Mouse (Mus musculus): Measurements from ENCODE around the gene H2-Eb2. TPM values are rescaled to one million over a fixed set of nuclear protein-coding genes. Genes with fewer than 3 reads are reported as not detected.

H2-Eb2 gene
- total RNA-seq, 2 experiments from 2014 or later, result not detected

DNA sequence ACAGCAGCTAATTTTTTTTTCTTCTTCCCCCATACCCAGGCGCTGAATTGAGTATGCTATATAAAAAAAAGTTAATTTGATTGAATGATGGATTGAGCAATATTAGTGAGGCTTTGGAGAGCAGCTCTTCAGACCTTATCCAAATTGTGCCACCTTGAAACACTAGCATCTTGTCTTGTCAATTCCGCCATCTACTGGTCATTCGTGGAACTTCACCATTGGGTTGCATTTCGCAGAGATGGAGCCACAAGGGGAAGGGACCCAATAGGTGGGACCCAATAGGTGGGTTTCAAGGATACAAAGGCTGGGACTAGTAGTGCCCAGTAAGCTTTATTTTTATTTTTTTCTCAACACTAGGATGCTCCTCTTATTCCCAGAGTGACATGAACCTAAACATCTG is 24.0 kb downstream of the H2-Eb2 start:
- DNase-seq (ENCODE audit: low spot score in 2 of 2), result peak; percentile 88 to 93

DNA sequence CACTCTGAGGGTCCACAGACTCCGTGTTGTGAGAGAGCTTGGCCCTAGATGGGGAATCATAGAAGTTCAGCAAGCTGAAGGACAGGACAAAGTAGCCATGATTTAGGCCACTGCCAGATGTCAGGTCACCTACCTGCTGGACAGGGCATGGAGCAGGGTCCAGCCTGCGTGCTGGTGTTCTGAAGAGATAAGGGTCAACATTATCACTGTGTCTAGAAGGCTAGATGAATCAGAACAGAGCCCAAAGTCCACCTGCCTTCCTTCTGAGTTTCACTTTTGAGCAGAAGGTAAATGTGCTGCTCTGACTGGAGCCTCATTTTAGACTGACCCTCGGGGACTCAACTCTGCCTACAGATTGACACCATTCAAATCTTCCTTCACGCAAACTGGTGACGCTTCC is 29.1 kb downstream of the H2-Eb2 start, which contains the start of gene Btnl2:
TSS of gene Btnl2 (plus strand) at position 284 of the 400 bp plus-strand sequence.
- DNase-seq (ENCODE audit: low spot score in 2 of 2), result no peak

- no peak for DNase-seq (ENCODE audit: low spot score in 2 of 2)
Observed at GRCm38 (mm10) chr17:34354940-34355339, 29.5 kb downstream of the H2-Eb2 start.

GRCm38 (mm10) chr17:34362954-34363546 is 37.6 kb downstream of the H2-Eb2 start:
- DNase-seq (ENCODE audit: low spot score in 2 of 2), result no peak

GRCm38 (mm10) chr17:34363676-34364310 is 38.3 kb downstream of the H2-Eb2 start:
- no peak for DNase-seq (ENCODE audit: low spot score in 2 of 2)

DNA sequence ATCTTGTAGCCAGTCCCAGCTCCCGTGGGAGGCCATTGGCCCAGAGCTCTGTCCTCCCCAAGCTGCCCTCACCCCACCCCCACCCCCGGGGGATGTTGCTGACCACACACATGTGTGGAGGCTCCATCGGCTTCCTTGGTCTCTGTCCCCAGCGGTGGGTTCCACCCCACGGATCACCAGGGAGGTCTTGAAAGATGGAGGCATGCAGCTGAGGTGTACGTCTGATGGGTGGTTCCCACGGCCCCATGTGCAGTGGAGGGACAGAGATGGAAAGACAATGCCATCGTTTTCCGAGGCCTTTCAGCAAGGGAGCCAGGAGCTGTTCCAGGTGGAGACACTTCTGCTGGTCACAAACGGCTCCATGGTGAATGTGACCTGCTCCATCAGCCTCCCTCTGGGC is 39.6 kb downstream of the H2-Eb2 start:
- DNase-seq (ENCODE audit: low spot score in 2 of 2), result no peak

DNA sequence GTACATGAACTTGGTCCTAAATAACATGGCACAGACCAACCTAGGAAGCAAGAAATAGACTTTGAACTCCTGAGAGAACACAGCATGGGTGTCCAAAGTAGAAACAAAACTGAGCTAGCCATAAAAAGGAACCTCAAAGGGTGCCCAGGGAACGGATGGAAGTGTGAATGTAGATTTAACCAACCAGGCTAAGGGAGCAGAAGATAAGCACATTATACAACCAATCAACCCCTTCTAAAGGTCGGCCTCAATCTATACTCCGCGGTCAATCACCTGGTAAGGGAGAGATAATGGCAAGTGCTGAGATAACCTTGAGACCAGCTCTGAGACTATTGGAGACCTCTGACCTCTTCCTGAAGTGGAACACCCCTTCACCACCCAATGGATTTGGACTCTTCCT is 45.1 kb downstream of the H2-Eb2 start:
- DNase-seq (ENCODE audit: low spot score in 2 of 2), result no peak

GRCm38 (mm10) chr17:34373055-34373709 is 47.7 kb downstream of the H2-Eb2 start:
- no peak for DNase-seq (ENCODE audit: low spot score in 2 of 2)

DNA sequence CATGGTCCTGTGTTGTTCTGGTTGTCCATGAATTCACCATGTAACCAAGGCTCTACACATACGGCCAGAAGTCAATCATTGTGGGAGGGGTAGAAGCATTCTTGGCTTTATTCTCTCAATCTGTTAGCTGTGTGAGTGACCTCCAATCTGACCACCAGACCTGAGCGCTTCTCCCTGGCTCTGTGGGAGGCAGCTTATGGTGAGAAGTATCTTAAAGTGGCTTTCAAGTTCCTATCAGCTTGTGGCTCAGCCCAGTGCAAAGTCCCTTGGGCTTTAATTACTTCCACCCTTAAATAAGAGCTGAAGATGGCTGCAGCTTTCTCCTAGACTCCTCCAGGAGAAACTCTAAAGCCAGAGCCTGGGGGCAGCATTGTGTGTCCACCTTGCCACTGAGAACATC is 51.4 kb downstream of the H2-Eb2 start, which contains the start of gene Btnl1:
TSS of gene Btnl1 (plus strand) at position 286 of the 400 bp plus-strand sequence.
- DNase-seq (ENCODE audit: low spot score in 2 of 2), result no peak

GRCm38 (mm10) chr17:34377450-34378209 is 52.2 kb downstream of the H2-Eb2 start:
- DNase-seq (ENCODE audit: low spot score in 2 of 2), result no peak

DNA sequence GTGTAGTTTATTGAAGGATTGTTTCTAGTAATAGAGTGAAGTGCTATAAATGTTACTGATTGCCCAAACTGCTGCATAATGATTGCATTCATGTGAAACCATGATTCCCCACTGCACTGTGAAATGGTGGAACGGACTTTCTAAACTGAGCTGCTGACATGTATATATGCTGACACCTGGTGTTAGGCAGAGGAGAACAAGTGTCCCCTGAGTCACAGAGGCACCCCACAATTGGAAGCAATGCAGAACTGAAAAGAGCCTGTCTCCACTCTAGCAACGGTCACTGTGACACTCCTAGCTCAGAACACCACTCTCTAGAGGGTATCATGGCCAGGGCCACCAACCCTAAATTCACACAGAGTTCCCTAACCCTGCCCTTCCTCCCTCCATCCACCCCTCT is 53.3 kb downstream of the H2-Eb2 start:
- DNase-seq (ENCODE audit: low spot score in 2 of 2), result no peak

DNA sequence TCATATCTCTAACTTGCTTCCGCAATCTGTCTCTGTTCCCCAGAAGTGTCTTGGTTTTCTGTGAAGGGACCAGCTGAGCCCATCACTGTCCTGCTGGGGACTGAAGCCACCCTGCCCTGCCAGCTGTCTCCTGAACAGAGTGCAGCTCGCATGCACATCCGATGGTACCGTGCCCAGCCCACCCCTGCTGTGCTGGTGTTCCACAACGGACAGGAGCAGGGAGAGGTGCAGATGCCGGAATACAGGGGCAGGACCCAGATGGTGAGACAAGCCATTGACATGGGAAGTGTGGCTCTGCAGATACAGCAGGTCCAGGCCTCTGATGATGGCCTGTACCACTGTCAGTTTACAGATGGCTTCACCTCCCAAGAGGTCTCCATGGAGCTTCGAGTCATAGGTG is 54.0 kb downstream of the H2-Eb2 start:
- no peak for DNase-seq (ENCODE audit: low spot score in 2 of 2)

- no peak for DNase-seq (ENCODE audit: low spot score in 2 of 2)
Observed at GRCm38 (mm10) chr17:34381876-34382275, 56.4 kb downstream of the H2-Eb2 start.

DNA sequence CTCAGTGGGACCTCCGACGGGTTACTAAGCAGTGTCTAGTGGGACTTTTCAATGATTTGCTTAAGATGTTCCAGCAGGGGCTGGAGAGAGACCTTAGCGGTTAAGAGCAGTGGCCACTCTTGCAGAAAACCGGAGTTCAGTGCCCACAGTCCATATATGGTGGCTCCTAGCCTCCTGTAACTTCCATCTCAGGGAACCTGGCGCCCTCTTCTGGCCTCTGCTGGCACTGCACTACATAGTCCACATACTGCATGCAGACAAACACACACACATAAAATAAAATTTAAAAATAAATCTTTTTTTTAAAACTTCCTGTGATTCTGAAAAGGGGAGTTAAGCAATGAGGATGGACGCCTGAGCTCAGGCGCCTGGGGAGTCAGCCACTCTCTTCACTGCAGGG is 57.7 kb downstream of the H2-Eb2 start:
- no peak for DNase-seq (ENCODE audit: low spot score in 2 of 2)

- DNase-seq (ENCODE audit: low spot score in 2 of 2), result no peak
Observed at GRCm38 (mm10) chr17:34384699-34385098, 59.2 kb downstream of the H2-Eb2 start.

DNA sequence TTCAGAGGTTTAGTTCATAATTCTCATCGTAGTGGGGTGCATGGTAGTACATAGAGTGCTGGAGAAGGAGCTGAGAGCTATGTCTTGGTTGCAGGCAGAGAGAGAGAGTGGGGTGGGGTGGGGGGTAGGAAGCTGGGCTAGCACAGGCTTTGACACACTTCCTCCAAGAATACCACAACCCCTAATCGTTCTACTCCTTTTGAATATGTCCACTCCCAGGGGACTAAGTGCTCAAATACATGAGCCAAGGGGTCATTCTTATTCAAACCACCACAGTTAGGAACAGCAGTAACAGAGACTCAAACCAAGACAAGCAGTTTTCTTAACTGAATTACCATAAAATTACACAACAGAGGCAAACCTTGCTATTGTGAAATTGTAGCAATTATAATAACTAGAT is 61.2 kb downstream of the H2-Eb2 start:
- no peak for DNase-seq (ENCODE audit: low spot score in 2 of 2)

GRCm38 (mm10) chr17:34388513-34388912 is 63.0 kb downstream of the H2-Eb2 start:
- peak; percentile 35 to 36 for DNase-seq (ENCODE audit: low spot score in 2 of 2)

Other genes with a start within 250 kb of the H2-Eb2 start
- under 1 TPM in 1 of 2 experiments, not detected in 1; 0.34 TPM for gene H2-Oa, start 233.3 kb upstream of the H2-Eb2 start, total RNA-seq (2021)
- 10 to 100 TPM; 34.4 to 38.6 TPM for gene H2-DMa, start 206.1 kb upstream of the H2-Eb2 start, total RNA-seq (2021)
- gene Brd2, start 203.0 kb upstream of the H2-Eb2 start, total RNA-seq (2021), result 100 to 1,000 TPM; 252 to 263 TPM
- gene H2-DMb2, start 182.4 kb upstream of the H2-Eb2 start, total RNA-seq (2021), result not detected
- gene H2-DMb1, start 172.6 kb upstream of the H2-Eb2 start, total RNA-seq (2021), result under 1 TPM; 0.69 to 0.91 TPM
- 1 to 10 TPM; 5.1 to 5.2 TPM for gene Tap1, start 138.1 kb upstream of the H2-Eb2 start, total RNA-seq (2021)
- gene Psmb9, start 137.9 kb upstream of the H2-Eb2 start, total RNA-seq (2021), result 1 to 10 TPM; 1.4 to 1.9 TPM
- 1 to 10 TPM; 2.3 to 4.4 TPM for gene Psmb8, start 127.9 kb upstream of the H2-Eb2 start, total RNA-seq (2021)
- gene Tap2, start 122.1 kb upstream of the H2-Eb2 start, total RNA-seq (2021), result 1 to 10 TPM; 4.8 to 6.3 TPM
- under 1 TPM; 0.18 to 0.33 TPM for gene H2-Ob, start 86.8 kb upstream of the H2-Eb2 start, total RNA-seq (2021)
- 1 to 10 TPM; 1.6 to 1.8 TPM for gene H2-Ab1, start 68.0 kb upstream of the H2-Eb2 start, total RNA-seq (2021)
- under 1 TPM; 0.64 to 0.69 TPM for gene H2-Aa, start 37.8 kb upstream of the H2-Eb2 start, total RNA-seq (2021)
- gene H2-Eb1, start 19.8 kb upstream of the H2-Eb2 start, total RNA-seq (2021), result 1 to 10 TPM; 1.3 to 2.3 TPM
- gene Btnl2, start 29.2 kb downstream of the H2-Eb2 start, total RNA-seq (2021), result 1 to 10 TPM in 1 of 2 experiments, under 1 TPM in 1; 0.58 to 1.3 TPM
- gene Btnl1, start 51.5 kb downstream of the H2-Eb2 start, total RNA-seq (2021), result not detected
- gene BC051142, start 73.2 kb downstream of the H2-Eb2 start, total RNA-seq (2021), result 1 to 10 TPM; 7.1 to 8.6 TPM
- gene Btnl4, start 151.7 kb downstream of the H2-Eb2 start, total RNA-seq (2021), result not detected
- not detected for gene Btnl6, start 191.7 kb downstream of the H2-Eb2 start, total RNA-seq (2021)
- gene Notch4, start 238.6 kb downstream of the H2-Eb2 start, total RNA-seq (2021), result 10 to 100 TPM; 12.9 to 13.0 TPM

Data from layer of hippocampus, postnatal 10 days (tissue).